Mouse (Mus musculus) spleen, adult 2 months (tissue): ENCODE measurements at regions not wholly inside any gene's neighbourhood (a gene's known extent, or its start where the extent isn't known, plus 50 kb on each side); places are given as distances from the start of the nearest gene placed in this dataset.

ENCODE experiments used
- CTCF ChIP-seq: fragments of 200-500 bp; IDR thresholded peaks from 2 replicates; pipeline ENCODE4 v1.5.1; 2011; ENCODE audit warnings: mild to moderate bottlenecking, inconsistent platforms; ENCODE audit not compliant: insufficient read depth, insufficient read length, insufficient replicate concordance; ENCODE audit errors: extremely low read depth
- POLR2A ChIP-seq: fragments of 200-500 bp; IDR thresholded peaks from 2 replicates; pipeline ENCODE4 v1.6.1; 2011; ENCODE audit warnings: low read depth, low read length, inconsistent platforms

DNA sequence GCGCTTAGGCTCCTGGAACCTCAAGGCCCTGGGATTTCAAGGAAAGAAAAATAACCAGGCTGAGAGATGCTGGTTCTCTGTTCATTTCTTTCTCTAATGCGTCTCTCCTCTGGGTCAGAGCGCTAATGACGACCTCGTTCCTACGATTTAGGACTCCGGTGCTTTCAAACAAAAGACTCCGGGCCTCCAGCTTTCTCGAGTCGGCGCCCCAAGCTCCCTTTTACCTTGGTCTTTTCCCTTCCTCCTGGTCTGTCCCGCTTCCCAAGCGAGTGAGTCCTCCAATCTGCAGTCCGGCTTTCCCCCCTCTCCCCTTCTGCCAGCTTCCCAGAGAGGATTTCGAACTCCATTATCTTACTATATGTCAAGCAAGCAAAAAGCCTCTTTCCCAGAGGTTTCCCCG is 316.5 kb downstream of the Parp8 start:
- no peak for TF ChIP-seq POLR2A
- no peak for TF ChIP-seq CTCF
